Mouse (Mus musculus) heart, embryonic 12.5 days (tissue): Measurements from ENCODE around the gene Ttc6. TPM values are rescaled to one million over a fixed set of nuclear protein-coding genes. Genes with fewer than 3 reads are reported as not detected.
A peak's percentile ranks its signal among the peaks of the same experiment; 100 is the strongest.

Experiments
- ATAC-seq: fragments of 200-750 bp; cut with Nextera tagmentation; 2 replicates; pipeline ENCODE4 v1.8.0; 2017; ENCODE audit warnings: moderate TSS enrichment, moderate library complexity; ENCODE audit not compliant: insufficient number of reproducible peaks, low FRiP score
- H3K27ac ChIP-seq: fragments of 300-500 bp; sonication (generic); 2 replicates; pipeline ENCODE4 v1.5.1; 2016; ENCODE audit warnings: mild to moderate bottlenecking, moderate library complexity; ENCODE audit not compliant: poor library complexity, severe bottlenecking
- H3K27me3 ChIP-seq: fragments of 300-500 bp; sonication (generic); replicated peaks from 2 replicates; pipeline ENCODE4 v1.6.1; 2016; ENCODE audit warnings: mild to moderate bottlenecking, moderate library complexity
- H3K36me3 ChIP-seq: fragments of 300-500 bp; sonication (generic); 2 replicates; pipeline ENCODE4 v1.6.1; 2016; ENCODE audit warnings: mild to moderate bottlenecking, moderate library complexity
- H3K4me1 ChIP-seq: fragments of 300-500 bp; sonication (generic); replicated peaks from 2 replicates; pipeline ENCODE4 v1.6.1; 2016; ENCODE audit warnings: mild to moderate bottlenecking
- H3K4me2 ChIP-seq: fragments of 300-500 bp; sonication (generic); 2 replicates; pipeline ENCODE4 v1.6.1; 2016; ENCODE audit warnings: mild to moderate bottlenecking, moderate library complexity
- H3K4me3 ChIP-seq: fragments of 300-500 bp; sonication (generic); 2 replicates; pipeline ENCODE4 v1.5.1; 2016; ENCODE audit warnings: mild to moderate bottlenecking
- H3K9ac ChIP-seq: fragments of 300-500 bp; sonication (generic); 2 replicates; pipeline ENCODE4 v1.6.1; 2016; ENCODE audit warnings: mild to moderate bottlenecking, moderate library complexity
- H3K9me3 ChIP-seq: fragments of 300-500 bp; sonication (generic); replicated peaks from 2 replicates; pipeline ENCODE4 v1.6.1; 2016; ENCODE audit warnings: mild to moderate bottlenecking, moderate library complexity
- WGBS: fragments of 180-500 bp; shearing (Covaris S2); methylation state at CpG from one replicate; pipeline ENCODE4 v1.1.7; 2016; 5-methylcytosine and 5-hydroxymethylcytosine counted together
- polyA plus RNA-seq: library from polyadenylated mRNA; unstranded; fragments of >200 nt; fragmentation: Nextera tagmentation; extraction: Ambion mirVana; gene quantifications from 2 replicates; pipeline ENCODE4 v1.2.1, GENCODE M21; 2016

Ttc6 gene
- polyA plus RNA-seq = 0.20 and 0.49 TPM in 2 replicates

- no peak within 1 kb of the TSS for H3K27ac ChIP-seq
- H3K36me3 ChIP-seq = no peaks in the 10 kb centered on the region
- H3K4me1 ChIP-seq = no peaks in the 10 kb centered on the region
- H3K4me3 ChIP-seq = no peak within 1 kb of the TSS
- WGBS = 83% methylated on average over 6 of the region's 6 CpGs
- ATAC-seq = no peak
- H3K9me3 ChIP-seq = no peaks in the 10 kb centered on the region
- no peak within 1 kb of the TSS for H3K9ac ChIP-seq
- no peak within 1 kb of the TSS for H3K4me2 ChIP-seq
- peaks cover 11% of the 10 kb centered on the region; the same call in 1 of the 2 replicates for H3K27me3 ChIP-seq
These were observed at the start of gene Ttc6 for GRCm38 (mm10) chr12:57563909-57564308. Ttc6 (plus strand) TSS chr12:57564113.

- ATAC-seq = no peak
- H3K36me3 ChIP-seq = no peaks in the 10 kb centered on the region
- no peak overlapping the region for H3K4me2 ChIP-seq
- WGBS = 65% methylated on average over 1 of the region's 1 CpGs
- H3K9ac ChIP-seq = no peak overlapping the region
- H3K4me3 ChIP-seq = no peak overlapping the region
- no peaks in the 10 kb centered on the region for H3K27me3 ChIP-seq
- H3K4me1 ChIP-seq = no peaks in the 10 kb centered on the region
- H3K27ac ChIP-seq = no peak overlapping the region
- H3K9me3 ChIP-seq = no peaks in the 10 kb centered on the region
These were observed 49.4 kb upstream of the Ttc6 start for GRCm38 (mm10) chr12:57514552-57514951.

- no peaks in the 10 kb centered on the region for H3K9me3 ChIP-seq
These were observed 48.1 kb upstream of the Ttc6 start for GRCm38 (mm10) chr12:57515702-57516377.

GRCm38 (mm10) chr12:57528335-57528734 lies 35.6 kb upstream of the Ttc6 start:
- H3K27me3 ChIP-seq = peaks cover 44% of the 10 kb centered on the region
- H3K27ac ChIP-seq = no peak overlapping the region

More at GRCm38 (mm10) chr12:57515702-57516377, 48.1 kb upstream of the Ttc6 start:
- Histone ChIP-seq H3K4me2 (no peak overlapping the region), H3K27ac (no peak overlapping the region), H3K9ac (no peak overlapping the region), H3K4me3 (no peak overlapping the region), H3K36me3 (no peaks in the 10 kb centered on the region), H3K27me3 (no peaks in the 10 kb centered on the region), H3K4me1 (no peaks in the 10 kb centered on the region)
- WGBS = 55% methylated on average over 12 of the region's 12 CpGs
- ATAC-seq = no peak

GRCm38 (mm10) chr12:57530474-57530873 lies 33.4 kb upstream of the Ttc6 start:
- H3K9me3 ChIP-seq = no peaks in the 10 kb centered on the region
- H3K36me3 ChIP-seq = no peaks in the 10 kb centered on the region
- WGBS = 25% methylated on average over 9 of the region's 9 CpGs
- no peak for ATAC-seq
- H3K27ac ChIP-seq = no peak overlapping the region
- no peak overlapping the region for H3K4me2 ChIP-seq
- H3K27me3 ChIP-seq = peaks cover 63% of the 10 kb centered on the region
- H3K4me3 ChIP-seq = no peak overlapping the region
- peaks cover 6% of the 10 kb centered on the region for H3K4me1 ChIP-seq
- H3K9ac ChIP-seq = no peak overlapping the region

More at GRCm38 (mm10) chr12:57528335-57528734, 35.6 kb upstream of the Ttc6 start:
- Histone ChIP-seq H3K36me3 (no peaks in the 10 kb centered on the region), H3K4me1 (no peaks in the 10 kb centered on the region), H3K9me3 (no peaks in the 10 kb centered on the region), H3K9ac (no peak overlapping the region), H3K4me3 (no peak overlapping the region), H3K4me2 (no peak overlapping the region)
- WGBS = 74% methylated on average over 4 of the region's 4 CpGs
- ATAC-seq = no peak

- 4% methylated on average over 4 of the region's 6 CpGs for WGBS
- Histone ChIP-seq H3K9me3 (no peaks in the 10 kb centered on the region), H3K9ac (no peak overlapping the region), H3K36me3 (no peaks in the 10 kb centered on the region), H3K27me3 (peaks cover 79% of the 10 kb centered on the region), H3K4me3 (0 out of 2 replicates have a peak overlapping the region, but pooled peaks have one; percentile 13), H3K27ac (no peak overlapping the region), H3K4me1 (peaks cover 13% of the 10 kb centered on the region), H3K4me2 (peak overlapping the region; percentile 44; the same call in 1 of the 2 replicates)
- ATAC-seq = no peak
These were observed 29.4 kb upstream of the Ttc6 start for GRCm38 (mm10) chr12:57534517-57534878.

GRCm38 (mm10) chr12:57534879-57535611 lies 28.9 kb upstream of the Ttc6 start:
- peaks cover 13% of the 10 kb centered on the region for H3K4me1 ChIP-seq
- H3K9me3 ChIP-seq = no peaks in the 10 kb centered on the region
- 0 out of 2 replicates have a peak overlapping the region, but pooled peaks have one; percentile 13 for H3K4me3 ChIP-seq
- no peak overlapping the region for H3K9ac ChIP-seq
- H3K4me2 ChIP-seq = peak overlapping the region; percentile 44; the same call in 1 of the 2 replicates
- no peak overlapping the region for H3K27ac ChIP-seq
- H3K36me3 ChIP-seq = no peaks in the 10 kb centered on the region
- ATAC-seq = peak; percentile 48; the same call in 1 of the 2 replicates
- peaks cover 81% of the 10 kb centered on the region for H3K27me3 ChIP-seq
- 1% methylated on average over 33 of the region's 39 CpGs for WGBS

GRCm38 (mm10) chr12:57536056-57536908 lies 27.6 kb upstream of the Ttc6 start:
- no peak overlapping the region for H3K9ac ChIP-seq
- ATAC-seq = no peak
- H3K27me3 ChIP-seq = peaks cover 76% of the 10 kb centered on the region
- no peaks in the 10 kb centered on the region for H3K36me3 ChIP-seq
- peaks cover 13% of the 10 kb centered on the region for H3K4me1 ChIP-seq
- H3K9me3 ChIP-seq = no peaks in the 10 kb centered on the region
- 2% methylated on average over 25 of the region's 25 CpGs for WGBS
- no peak overlapping the region for H3K27ac ChIP-seq
- no peak overlapping the region for H3K4me3 ChIP-seq
- no peak overlapping the region for H3K4me2 ChIP-seq

- H3K4me3 ChIP-seq = no peak overlapping the region
- H3K4me1 ChIP-seq = peaks cover 15% of the 10 kb centered on the region
- H3K4me2 ChIP-seq = no peak overlapping the region
- H3K27me3 ChIP-seq = peaks cover 75% of the 10 kb centered on the region
- no peak overlapping the region for H3K9ac ChIP-seq
- H3K36me3 ChIP-seq = no peaks in the 10 kb centered on the region
- no peak overlapping the region for H3K27ac ChIP-seq
- H3K9me3 ChIP-seq = no peaks in the 10 kb centered on the region
- no peak for ATAC-seq
- 4% methylated on average over 11 of the region's 11 CpGs for WGBS
These were observed 26.8 kb upstream of the Ttc6 start for GRCm38 (mm10) chr12:57536909-57537670.

GRCm38 (mm10) chr12:57537791-57538587 lies 25.9 kb upstream of the Ttc6 start:
- no peak overlapping the region for H3K9ac ChIP-seq
- WGBS = 1% methylated on average over 21 of the region's 21 CpGs
- H3K4me2 ChIP-seq = peak overlapping the region; percentile 67
- H3K9me3 ChIP-seq = no peaks in the 10 kb centered on the region
- H3K4me1 ChIP-seq = peaks cover 24% of the 10 kb centered on the region
- no peak overlapping the region for H3K27ac ChIP-seq
- peaks cover 75% of the 10 kb centered on the region for H3K27me3 ChIP-seq
- no peaks in the 10 kb centered on the region for H3K36me3 ChIP-seq
- ATAC-seq = no peak
- peak overlapping the region; percentile 41 for H3K4me3 ChIP-seq
